Mouse (Mus musculus) midbrain, postnatal 0 days (tissue): Measurements from ENCODE around the gene 4933421I07Rik. TPM values are rescaled to one million over a fixed set of nuclear protein-coding genes. Genes with fewer than 3 reads are reported as not detected.

Experiments
- ATAC-seq: fragments of 200-750 bp; cut with Nextera tagmentation; 2 replicates; pipeline ENCODE4 v1.8.0; 2017; ENCODE audit warnings: moderate number of reproducible peaks, mild to moderate bottlenecking, moderate TSS enrichment, moderate library complexity; ENCODE audit not compliant: low FRiP score
- DNase-seq: peaks from one replicate; pipeline ENCODE4 v3.0.0-alpha.2; 2015; ENCODE audit warnings: low spot score
- H3K27ac ChIP-seq: fragments of 300-500 bp; sonication (generic); 2 replicates; pipeline ENCODE4 v1.5.1; 2014; ENCODE audit warnings: low read depth, mild to moderate bottlenecking, low read length, mixed read lengths
- H3K27me3 ChIP-seq: fragments of 300-500 bp; sonication (generic); 2 replicates; pipeline ENCODE4 v1.6.1; 2014; ENCODE audit warnings: low read length, control low read depth, mixed read lengths; ENCODE audit not compliant: insufficient read depth
- H3K36me3 ChIP-seq: fragments of 300-500 bp; sonication (generic); 2 replicates; pipeline ENCODE4 v1.6.1; 2014; ENCODE audit warnings: low read length, control low read depth, mixed read lengths; ENCODE audit not compliant: insufficient read depth
- H3K4me1 ChIP-seq: fragments of 300-500 bp; sonication (generic); 2 replicates; pipeline ENCODE4 v1.6.1; 2014; ENCODE audit warnings: mild to moderate bottlenecking, control low read depth, antibody characterized with exemption, low read length, mixed read lengths; ENCODE audit not compliant: insufficient read depth
- H3K4me2 ChIP-seq: fragments of 300-500 bp; sonication (generic); 2 replicates; pipeline ENCODE4 v1.6.1; 2014; ENCODE audit warnings: low read depth, mild to moderate bottlenecking, low read length, mixed read lengths; ENCODE audit not compliant: poor library complexity, severe bottlenecking
- H3K4me3 ChIP-seq: fragments of 300-500 bp; sonication (generic); 2 replicates; pipeline ENCODE4 v1.5.1; 2014; ENCODE audit warnings: low read depth, mild to moderate bottlenecking, low read length, moderate library complexity
- H3K9ac ChIP-seq: fragments of 300-500 bp; sonication (generic); replicated peaks from 2 replicates; pipeline ENCODE4 v1.6.1; 2014; ENCODE audit warnings: mild to moderate bottlenecking, low read length, moderate library complexity, mixed read lengths; ENCODE audit not compliant: poor library complexity, severe bottlenecking
- H3K9me3 ChIP-seq: fragments of 300-500 bp; sonication (generic); 2 replicates; pipeline ENCODE4 v1.6.1; 2016; ENCODE audit warnings: low read length, control low read depth
- CTCF ChIP-seq: IDR thresholded peaks from 2 replicates; pipeline ENCODE4 v1.5.1; 2016; ENCODE audit warnings: antibody characterized with exemption, mild to moderate bottlenecking
- WGBS: fragments of 180-500 bp; shearing (Covaris S2); extraction: QIAGEN DNeasy Blood & Tissue Kit; methylation state at CpG from one replicate; pipeline ENCODE4 v1.1.7; 2014; 5-methylcytosine and 5-hydroxymethylcytosine counted together
- polyA plus RNA-seq: library from polyadenylated mRNA; unstranded; fragments of >200 nt; fragmentation: Nextera tagmentation; extraction: Ambion mirVana; gene quantifications from 2 replicates; pipeline ENCODE4 v1.2.1, GENCODE M21; 2015
- total RNA-seq: library from RNA; depleted of rRNA; stranded (reverse); fragments of >200 nt; gene quantifications from 2 replicates; pipeline ENCODE4 v1.2.3, GENCODE M21; 2014; rRNA removed

The 4933421I07Rik gene
- total and polyA plus RNA-seq, 2 experiments from 2014 or later = not detected

- H3K4me3 ChIP-seq = no peak overlapping the region
- H3K9ac ChIP-seq = no peak overlapping the region
- WGBS = 32% methylated on average over 3 of the region's 3 CpGs
- DNase-seq (no peak), ATAC-seq (no peak)
- H3K27ac ChIP-seq = no peak overlapping the region
- no peak overlapping the region for H3K4me2 ChIP-seq
- no peak; the same call in 1 of the 2 replicates for TF ChIP-seq CTCF
- no peaks in the 10 kb centered on the region for H3K27me3 ChIP-seq
- H3K9me3 ChIP-seq = peaks cover 50% of the 10 kb centered on the region; the same call in 1 of the 2 replicates
- no peaks in the 10 kb centered on the region for H3K36me3 ChIP-seq
- no peaks in the 10 kb centered on the region for H3K4me1 ChIP-seq
These were observed 2.7 kb upstream of the 4933421I07Rik start for GRCm38 (mm10) chr7:42450618-42451017.

DNA sequence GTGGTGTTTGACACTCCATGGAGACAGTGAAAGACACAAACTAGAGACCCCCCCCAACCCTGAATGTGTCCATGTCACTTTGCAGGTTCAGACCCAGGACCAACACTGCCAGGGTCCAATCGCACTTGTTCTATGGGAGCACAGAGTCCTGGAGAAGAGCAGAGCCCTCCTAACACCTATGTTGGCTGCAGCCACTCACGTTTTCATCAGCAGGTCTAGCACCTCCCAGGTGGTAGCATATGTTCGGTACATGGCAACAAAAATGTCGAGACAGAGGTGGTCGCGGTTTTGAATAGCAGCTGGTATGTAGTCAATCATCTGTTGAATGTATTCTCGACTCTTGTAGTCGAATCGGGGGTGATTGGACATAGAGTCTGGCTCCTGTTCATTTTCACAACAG lies 568 bp downstream of the 4933421I07Rik start:
- Histone ChIP-seq H3K27ac (no peak overlapping the region), H3K36me3 (no peaks in the 10 kb centered on the region), H3K9ac (no peak overlapping the region), H3K27me3 (no peaks in the 10 kb centered on the region), H3K4me3 (no peak overlapping the region), H3K4me2 (no peak overlapping the region), H3K4me1 (no peaks in the 10 kb centered on the region), H3K9me3 (peaks cover 60% of the 10 kb centered on the region; the same call in 1 of the 2 replicates)
- ATAC-seq = no peak
- WGBS = 88% methylated on average over 9 of the region's 9 CpGs
- no peak for DNase-seq
- no peak for TF ChIP-seq CTCF

Other genes with a start within 250 kb of the 4933421I07Rik start
- gene Vmn2r61, start 188.1 kb downstream of the 4933421I07Rik start, total RNA-seq = not detected in 2 replicates
- gene Vmn2r61, start 188.1 kb downstream of the 4933421I07Rik start, polyA plus RNA-seq = not detected in 2 replicates
- gene Zfp141, start 57.6 kb upstream of the 4933421I07Rik start, total RNA-seq = 18.7 and 21.0 TPM in 2 replicates
- gene Zfp141, start 57.6 kb upstream of the 4933421I07Rik start, polyA plus RNA-seq = 8.4 TPM in 2 replicates
- not detected in 2 replicates for gene Gm21028, start 130.5 kb upstream of the 4933421I07Rik start, total RNA-seq
- not detected in 2 replicates for gene Gm21028, start 130.5 kb upstream of the 4933421I07Rik start, polyA plus RNA-seq
- gene Zfp977, start 144.4 kb upstream of the 4933421I07Rik start, total RNA-seq = 0.76 and 2.0 TPM in 2 replicates
- gene Zfp977, start 144.4 kb upstream of the 4933421I07Rik start, polyA plus RNA-seq = 1.5 TPM in 2 replicates
- gene Zfp976, start 194.5 kb upstream of the 4933421I07Rik start, total RNA-seq = 1.9 and 2.7 TPM in 2 replicates
- gene Zfp976, start 194.5 kb upstream of the 4933421I07Rik start, polyA plus RNA-seq = 1.8 and 2.5 TPM in 2 replicates
- gene Zfp975, start 244.6 kb upstream of the 4933421I07Rik start, total RNA-seq = 4.3 and 6.3 TPM in 2 replicates
- gene Zfp975, start 244.6 kb upstream of the 4933421I07Rik start, polyA plus RNA-seq = 6.8 and 7.5 TPM in 2 replicates